Mouse (Mus musculus): ENCODE measurements around the gene Ubl3.

The Ubl3 gene

GRCm38 (mm10) chr5:148552187-148553071, at the start of gene Ubl3:
Ubl3 (minus strand) TSS chr5:148552789.
- in situ Hi-C loops (cut with MboI, MseI) = loop anchor here (5.0 kb wide), 1 partner anchor 155 kb away; the partner anchor contains the start of gene Slc7a1

GRCm38 (mm10) chr5:148598376-148598775, 45.8 kb upstream of the Ubl3 start:
- in situ Hi-C loops (cut with MboI, MseI) = no loop called here

- in situ Hi-C loops (cut with MboI, MseI) = no loop called here
These were observed 43.6 kb upstream of the Ubl3 start for GRCm38 (mm10) chr5:148596086-148596753.

GRCm38 (mm10) chr5:148595459-148595751, 42.8 kb upstream of the Ubl3 start:
- in situ Hi-C loops (cut with MboI, MseI) = no loop called here

GRCm38 (mm10) chr5:148594693-148595458, 42.3 kb upstream of the Ubl3 start:
- in situ Hi-C loops (cut with MboI, MseI) = loop anchor here (5.0 kb wide), 1 partner anchor 62 kb away; no protein-coding TSS in a partner anchor

GRCm38 (mm10) chr5:148593607-148594006, 41.0 kb upstream of the Ubl3 start:
- in situ Hi-C loops (cut with MboI, MseI) = loop anchor here (5.0 kb wide), 1 partner anchor 64 kb away; no protein-coding TSS in a partner anchor

GRCm38 (mm10) chr5:148591448-148591862, 38.9 kb upstream of the Ubl3 start:
- in situ Hi-C loops (cut with MboI, MseI) = loop anchor here (5.0 kb wide), 1 partner anchor 66 kb away; no protein-coding TSS in a partner anchor

GRCm38 (mm10) chr5:148590603-148591447, 38.2 kb upstream of the Ubl3 start:
- in situ Hi-C loops (cut with MboI, MseI) = loop anchor here (5.0 kb wide), 1 partner anchor 66 kb away; no protein-coding TSS in a partner anchor

- in situ Hi-C loops (cut with MboI, MseI) = no loop called here
These were observed 36.4 kb upstream of the Ubl3 start for GRCm38 (mm10) chr5:148588987-148589386.

GRCm38 (mm10) chr5:148588142-148588650, 35.6 kb upstream of the Ubl3 start:
- in situ Hi-C loops (cut with MboI, MseI) = no loop called here

- in situ Hi-C loops (cut with MboI, MseI) = no loop called here
These were observed 27.9 kb upstream of the Ubl3 start for GRCm38 (mm10) chr5:148580388-148580985.

- in situ Hi-C loops (cut with MboI, MseI) = loop anchor here (10.0 kb wide), 1 partner anchor 1944 kb away; no protein-coding TSS in a partner anchor
These were observed 26.6 kb upstream of the Ubl3 start for GRCm38 (mm10) chr5:148579156-148579555.

GRCm38 (mm10) chr5:148578353-148578752, 25.8 kb upstream of the Ubl3 start:
- in situ Hi-C loops (cut with MboI, MseI) = loop anchor here (10.0 kb wide), 1 partner anchor 1944 kb away; no protein-coding TSS in a partner anchor

- in situ Hi-C loops (cut with MboI, MseI) = loop anchor here (10.0 kb wide), 1 partner anchor 1942 kb away; no protein-coding TSS in a partner anchor
These were observed 24.7 kb upstream of the Ubl3 start for GRCm38 (mm10) chr5:148577278-148577677.

GRCm38 (mm10) chr5:148575163-148575562, 22.6 kb upstream of the Ubl3 start:
- in situ Hi-C loops (cut with MboI, MseI) = loop anchor here (10.0 kb wide), 1 partner anchor 1940 kb away; no protein-coding TSS in a partner anchor

GRCm38 (mm10) chr5:148572676-148573075, 20.1 kb upstream of the Ubl3 start:
- in situ Hi-C loops (cut with MboI, MseI) = loop anchor here (10.0 kb wide), 1 partner anchor 1938 kb away; no protein-coding TSS in a partner anchor

- in situ Hi-C loops (cut with MboI, MseI) = loop anchor here (10.0 kb wide), 1 partner anchor 1936 kb away; no protein-coding TSS in a partner anchor
These were observed 18.1 kb upstream of the Ubl3 start for GRCm38 (mm10) chr5:148570571-148571304.

GRCm38 (mm10) chr5:148569444-148569843, 16.9 kb upstream of the Ubl3 start:
- in situ Hi-C loops (cut with MboI, MseI) = loop anchor here (10.0 kb wide), 1 partner anchor 1495 kb away; no protein-coding TSS in a partner anchor

- in situ Hi-C loops (cut with MboI, MseI) = loop anchor here (10.0 kb wide), 1 partner anchor 1499 kb away; no protein-coding TSS in a partner anchor
These were observed 13.0 kb upstream of the Ubl3 start for GRCm38 (mm10) chr5:148565636-148566035.
